Mouse (Mus musculus) stomach, postnatal 0 days (tissue): ENCODE results near the gene Pramef12.

Source experiments
- CTCF ChIP-seq: IDR thresholded peaks from 2 replicates; pipeline ENCODE4 v1.5.1; 2016; ENCODE audit warnings: antibody characterized with exemption, low read depth, mild to moderate bottlenecking, moderate library complexity
- EP300 ChIP-seq: optimal IDR thresholded peaks from 2 replicates; pipeline ENCODE3; 2016; ENCODE audit warnings: antibody characterized with exemption

- no peak for TF ChIP-seq CTCF
- TF ChIP-seq EP300: no peak
Observed at GRCm38 (mm10) chr4:144404456-144405086, 3.7 kb downstream of the Pramef12 start.
